Mouse (Mus musculus): ENCODE results near the gene Plcg2. TPM values are rescaled to one million over a fixed set of nuclear protein-coding genes. Genes with fewer than 3 reads are reported as not detected.

Gene Plcg2
- polyA plus RNA-seq, 1 experiment from 2014 or later = 3.8 TPM

GRCm38 (mm10) chr8:117545043-117545442 lies 47.0 kb downstream of the Plcg2 start:
- ATAC-seq (ENCODE audit: low read depth) = no peak
- no peak overlapping the region for H3K27ac ChIP-seq (replicated peaks; ENCODE audit: low read depth, low read length)
- H3K4me3 ChIP-seq (ENCODE audit: low read depth, low read length) = no peak overlapping the region
- no peak overlapping the region for H3K9ac ChIP-seq (ENCODE audit: low read depth, low read length)
- H3K36me3 ChIP-seq (ENCODE audit: control insufficient read depth, insufficient read depth, low read length) = no peaks in the 10 kb centered on the region
- no peaks in the 10 kb centered on the region for H3K4me1 ChIP-seq (ENCODE audit: control insufficient read depth, insufficient read depth, low read length)
- H3K4me2 ChIP-seq (ENCODE audit: low read depth, low read length) = no peak overlapping the region
- no peaks in the 10 kb centered on the region for H3K27me3 ChIP-seq (replicated peaks; ENCODE audit: control insufficient read depth, insufficient read depth, low read length)
- H3K9me3 ChIP-seq (ENCODE audit: control insufficient read depth, low read length) = no peaks in the 10 kb centered on the region
- DNase-seq (ENCODE audit: low spot score) = no peak
- 77% methylated on average over 8 of the region's 8 CpGs for WGBS

GRCm38 (mm10) chr8:117546386-117546785 lies 48.3 kb downstream of the Plcg2 start:
- H3K36me3 ChIP-seq (ENCODE audit: control insufficient read depth, insufficient read depth, low read length) = no peaks in the 10 kb centered on the region
- ATAC-seq (ENCODE audit: low read depth) (no peak), DNase-seq (ENCODE audit: low spot score) (no peak)
- no peak overlapping the region for H3K4me3 ChIP-seq (ENCODE audit: low read depth, low read length)
- no peak overlapping the region for H3K4me2 ChIP-seq (ENCODE audit: low read depth, low read length)
- 78% methylated on average over 5 of the region's 5 CpGs for WGBS
- H3K9ac ChIP-seq (ENCODE audit: low read depth, low read length) = no peak overlapping the region
- H3K27me3 ChIP-seq (replicated peaks; ENCODE audit: control insufficient read depth, insufficient read depth, low read length) = no peaks in the 10 kb centered on the region
- H3K4me1 ChIP-seq (ENCODE audit: control insufficient read depth, insufficient read depth, low read length) = no peaks in the 10 kb centered on the region
- no peaks in the 10 kb centered on the region for H3K9me3 ChIP-seq (ENCODE audit: control insufficient read depth, low read length)
- H3K27ac ChIP-seq (replicated peaks; ENCODE audit: low read depth, low read length) = no peak overlapping the region

GRCm38 (mm10) chr8:117547945-117548344 lies 49.9 kb downstream of the Plcg2 start:
- no peak overlapping the region for H3K4me2 ChIP-seq (ENCODE audit: low read depth, low read length)
- WGBS = 79% methylated on average over 5 of the region's 5 CpGs
- no peak overlapping the region for H3K9ac ChIP-seq (ENCODE audit: low read depth, low read length)
- no peak overlapping the region for H3K4me3 ChIP-seq (ENCODE audit: low read depth, low read length)
- no peaks in the 10 kb centered on the region for H3K4me1 ChIP-seq (ENCODE audit: control insufficient read depth, insufficient read depth, low read length)
- DNase-seq (ENCODE audit: low spot score) (no peak), ATAC-seq (ENCODE audit: low read depth) (no peak)
- no peak overlapping the region for H3K27ac ChIP-seq (replicated peaks; ENCODE audit: low read depth, low read length)
- no peaks in the 10 kb centered on the region for H3K9me3 ChIP-seq (ENCODE audit: control insufficient read depth, low read length)
- H3K36me3 ChIP-seq (ENCODE audit: control insufficient read depth, insufficient read depth, low read length) = no peaks in the 10 kb centered on the region
- H3K27me3 ChIP-seq (replicated peaks; ENCODE audit: control insufficient read depth, insufficient read depth, low read length) = no peaks in the 10 kb centered on the region

- no peak overlapping the region for H3K9ac ChIP-seq (ENCODE audit: low read depth, low read length)
- H3K4me3 ChIP-seq (ENCODE audit: low read depth, low read length) = no peak overlapping the region
- no peaks in the 10 kb centered on the region for H3K9me3 ChIP-seq (ENCODE audit: control insufficient read depth, low read length)
- no peaks in the 10 kb centered on the region for H3K27me3 ChIP-seq (replicated peaks; ENCODE audit: control insufficient read depth, insufficient read depth, low read length)
- WGBS = 91% methylated on average over 4 of the region's 4 CpGs
- H3K36me3 ChIP-seq (ENCODE audit: control insufficient read depth, insufficient read depth, low read length) = no peaks in the 10 kb centered on the region
- no peak for ATAC-seq (ENCODE audit: low read depth)
- no peak for DNase-seq (ENCODE audit: low spot score)
- no peak overlapping the region for H3K27ac ChIP-seq (replicated peaks; ENCODE audit: low read depth, low read length)
- H3K4me1 ChIP-seq (ENCODE audit: control insufficient read depth, insufficient read depth, low read length) = no peaks in the 10 kb centered on the region
- H3K4me2 ChIP-seq (ENCODE audit: low read depth, low read length) = no peak overlapping the region
Observed at GRCm38 (mm10) chr8:117548453-117548852, 50.4 kb downstream of the Plcg2 start.

- Histone ChIP-seq H3K27ac (replicated peaks; ENCODE audit: low read depth, low read length) (no peak overlapping the region), H3K4me3 (ENCODE audit: low read depth, low read length) (no peak overlapping the region), H3K9me3 (ENCODE audit: control insufficient read depth, low read length) (no peaks in the 10 kb centered on the region), H3K36me3 (ENCODE audit: control insufficient read depth, insufficient read depth, low read length) (no peaks in the 10 kb centered on the region), H3K27me3 (replicated peaks; ENCODE audit: control insufficient read depth, insufficient read depth, low read length) (no peaks in the 10 kb centered on the region), H3K4me2 (ENCODE audit: low read depth, low read length) (no peak overlapping the region), H3K9ac (ENCODE audit: low read depth, low read length) (no peak overlapping the region), H3K4me1 (ENCODE audit: control insufficient read depth, insufficient read depth, low read length) (no peaks in the 10 kb centered on the region)
- 85% methylated on average over 5 of the region's 5 CpGs for WGBS
- ATAC-seq (ENCODE audit: low read depth) = no peak
- DNase-seq (ENCODE audit: low spot score) = no peak
Observed at GRCm38 (mm10) chr8:117550529-117550928, 52.4 kb downstream of the Plcg2 start.

- peak; percentile 23 for DNase-seq (ENCODE audit: low spot score)
Observed at GRCm38 (mm10) chr8:117561014-117561413, 62.9 kb downstream of the Plcg2 start.

GRCm38 (mm10) chr8:117561735-117562361 lies 63.8 kb downstream of the Plcg2 start:
- Histone ChIP-seq H3K4me1 (ENCODE audit: control insufficient read depth, insufficient read depth, low read length) (no peaks in the 10 kb centered on the region), H3K36me3 (ENCODE audit: control insufficient read depth, insufficient read depth, low read length) (no peaks in the 10 kb centered on the region), H3K27ac (replicated peaks; ENCODE audit: low read depth, low read length) (no peak overlapping the region; the same call in 1 of the 2 replicates), H3K27me3 (replicated peaks; ENCODE audit: control insufficient read depth, insufficient read depth, low read length) (no peaks in the 10 kb centered on the region), H3K9ac (ENCODE audit: low read depth, low read length) (peak overlapping the region; percentile 37; the same call in 1 of the 2 replicates), H3K9me3 (ENCODE audit: control insufficient read depth, low read length) (no peaks in the 10 kb centered on the region), H3K4me3 (ENCODE audit: low read depth, low read length) (peak overlapping the region; percentile 10; the same call in 1 of the 2 replicates), H3K4me2 (ENCODE audit: low read depth, low read length) (peak overlapping the region; percentile 47)
- WGBS = 21% methylated on average over 14 of the region's 17 CpGs
- DNase-seq (ENCODE audit: low spot score) (peak; percentile 53), ATAC-seq (ENCODE audit: low read depth) (peak; percentile 66)

More at GRCm38 (mm10) chr8:117561014-117561413, 62.9 kb downstream of the Plcg2 start:
- H3K4me3 ChIP-seq (ENCODE audit: low read depth, low read length) = no peak overlapping the region
- H3K4me1 ChIP-seq (ENCODE audit: control insufficient read depth, insufficient read depth, low read length) = no peaks in the 10 kb centered on the region
- ATAC-seq (ENCODE audit: low read depth) = no peak
- no peaks in the 10 kb centered on the region for H3K9me3 ChIP-seq (ENCODE audit: control insufficient read depth, low read length)
- H3K9ac ChIP-seq (ENCODE audit: low read depth, low read length) = no peak overlapping the region
- H3K27me3 ChIP-seq (replicated peaks; ENCODE audit: control insufficient read depth, insufficient read depth, low read length) = no peaks in the 10 kb centered on the region
- no peak overlapping the region for H3K4me2 ChIP-seq (ENCODE audit: low read depth, low read length)
- 56% methylated on average over 4 of the region's 4 CpGs for WGBS
- no peak overlapping the region; the same call in 1 of the 2 replicates for H3K27ac ChIP-seq (replicated peaks; ENCODE audit: low read depth, low read length)
- H3K36me3 ChIP-seq (ENCODE audit: control insufficient read depth, insufficient read depth, low read length) = no peaks in the 10 kb centered on the region

- DNase-seq (ENCODE audit: low spot score) = no peak
- H3K4me2 ChIP-seq (ENCODE audit: low read depth, low read length) = peak overlapping the region; percentile 47
- no peaks in the 10 kb centered on the region for H3K36me3 ChIP-seq (ENCODE audit: control insufficient read depth, insufficient read depth, low read length)
- no peaks in the 10 kb centered on the region for H3K9me3 ChIP-seq (ENCODE audit: control insufficient read depth, low read length)
- no peak overlapping the region for H3K27ac ChIP-seq (replicated peaks; ENCODE audit: low read depth, low read length)
- ATAC-seq (ENCODE audit: low read depth) = peak; percentile 7; the same call in 1 of the 2 replicates
- no peaks in the 10 kb centered on the region for H3K27me3 ChIP-seq (replicated peaks; ENCODE audit: control insufficient read depth, insufficient read depth, low read length)
- no peak overlapping the region for H3K9ac ChIP-seq (ENCODE audit: low read depth, low read length)
- peak overlapping the region; percentile 10; the same call in 1 of the 2 replicates for H3K4me3 ChIP-seq (ENCODE audit: low read depth, low read length)
- WGBS = 39% methylated on average over 16 of the region's 16 CpGs
- H3K4me1 ChIP-seq (ENCODE audit: control insufficient read depth, insufficient read depth, low read length) = no peaks in the 10 kb centered on the region
Observed at GRCm38 (mm10) chr8:117562445-117563014, 64.4 kb downstream of the Plcg2 start.

GRCm38 (mm10) chr8:117569409-117569808 lies 71.3 kb downstream of the Plcg2 start:
- no peak; the same call in 1 of the 2 replicates for ATAC-seq (ENCODE audit: low read depth)
- WGBS = 31% methylated on average over 5 of the region's 5 CpGs
- Histone ChIP-seq H3K4me2 (ENCODE audit: low read depth, low read length) (no peak overlapping the region), H3K36me3 (ENCODE audit: control insufficient read depth, insufficient read depth, low read length) (no peaks in the 10 kb centered on the region), H3K9me3 (ENCODE audit: control insufficient read depth, low read length) (no peaks in the 10 kb centered on the region), H3K27me3 (replicated peaks; ENCODE audit: control insufficient read depth, insufficient read depth, low read length) (no peaks in the 10 kb centered on the region), H3K4me1 (ENCODE audit: control insufficient read depth, insufficient read depth, low read length) (no peaks in the 10 kb centered on the region), H3K9ac (ENCODE audit: low read depth, low read length) (no peak overlapping the region), H3K4me3 (ENCODE audit: low read depth, low read length) (no peak overlapping the region), H3K27ac (replicated peaks; ENCODE audit: low read depth, low read length) (no peak overlapping the region)
- DNase-seq (ENCODE audit: low spot score) = peak; percentile 59

Measured in embryonic facial prominence, embryonic 14.5 days (tissue).